Mouse (Mus musculus): ENCODE results near the gene Mthfsl. TPM values are rescaled to one million over a fixed set of nuclear protein-coding genes. Genes with fewer than 3 reads are reported as not detected.
"Not testable (repeated sequence)": the region's sequence is repeated elsewhere in the genome, so short reads cannot be mapped to it uniquely, and the experiment has no call there.

Mthfsl gene
- polyA plus RNA-seq, 1 experiment from 2014 or later: 39.0 TPM

DNA sequence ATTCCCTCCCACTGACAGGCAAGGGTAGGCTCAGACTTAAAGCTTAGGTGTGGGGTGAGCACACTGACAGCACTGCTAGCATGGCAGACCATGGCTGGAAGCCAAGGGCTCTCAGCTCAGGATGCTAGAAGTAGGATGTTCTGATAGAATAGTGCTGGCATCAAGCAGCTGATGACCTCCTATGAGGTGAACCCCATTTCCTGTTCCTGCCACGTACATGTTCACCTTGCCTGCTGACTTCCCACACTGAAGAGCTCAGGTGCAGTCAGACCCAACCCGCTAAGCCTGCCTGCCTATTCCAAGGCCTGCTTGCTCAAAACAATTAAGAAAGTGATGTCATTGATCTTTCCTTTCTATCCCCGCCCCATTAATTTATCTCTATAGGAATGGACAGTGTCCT is 30.6 kb downstream of the Mthfsl start:
- H3K9me3 ChIP-seq (ENCODE audit: control insufficient read depth, low read length); H3K9ac ChIP-seq (ENCODE audit: low read length); H3K4me1 ChIP-seq (ENCODE audit: control insufficient read depth in 2 of 2, insufficient read depth in 2 of 2, low read length in 2 of 2); H3K27ac ChIP-seq (replicated peaks in 1 of 2; ENCODE audit: control insufficient read depth in 1 of 2, insufficient read depth in 1 of 2, low read depth in 2 of 2, low read length in 2 of 2); H3K27me3 ChIP-seq (ENCODE audit: control insufficient read depth, insufficient read depth, low read length); H3K36me3 ChIP-seq (ENCODE audit: control insufficient read depth, insufficient read depth, low read length); H3K4me2 ChIP-seq (ENCODE audit: low read length); ATAC-seq (ENCODE audit: insufficient number of reproducible peaks, insufficient read depth, low FRiP score, low read depth); H3K4me3 ChIP-seq (ENCODE audit: control insufficient read depth in 1 of 2, insufficient read depth in 1 of 2, low read depth in 1 of 2, low read length in 2 of 2): not testable (repeated sequence)
- 78% methylated on average over 2 of the region's 3 CpGs for WGBS

DNA sequence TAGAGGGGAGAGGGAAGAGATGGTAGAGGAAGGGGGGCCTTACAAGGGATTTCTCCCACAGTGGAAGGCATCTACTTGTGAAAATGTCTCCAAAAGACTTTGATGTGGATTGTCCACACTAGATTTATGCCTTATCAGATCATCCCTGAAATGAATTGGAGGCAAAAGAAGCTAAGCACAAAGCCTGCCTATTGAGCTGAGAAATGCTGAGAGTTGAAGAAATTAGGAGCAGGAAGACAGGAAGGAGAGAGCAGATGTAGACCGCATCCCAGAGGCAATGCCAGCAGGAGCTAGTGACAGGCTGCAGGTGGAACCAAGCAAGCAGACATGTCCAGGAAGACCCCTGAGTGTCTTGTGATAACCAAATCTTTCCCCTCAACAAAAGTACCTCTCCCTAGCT is 33.4 kb downstream of the Mthfsl start:
- H3K9me3 ChIP-seq (ENCODE audit: control insufficient read depth, low read length); H3K4me3 ChIP-seq (ENCODE audit: control insufficient read depth in 1 of 2, insufficient read depth in 1 of 2, low read depth in 1 of 2, low read length in 2 of 2); ATAC-seq (ENCODE audit: insufficient number of reproducible peaks, insufficient read depth, low FRiP score, low read depth); H3K9ac ChIP-seq (ENCODE audit: low read length); H3K36me3 ChIP-seq (ENCODE audit: control insufficient read depth, insufficient read depth, low read length); H3K27me3 ChIP-seq (ENCODE audit: control insufficient read depth, insufficient read depth, low read length); H3K27ac ChIP-seq (replicated peaks in 1 of 2; ENCODE audit: control insufficient read depth in 1 of 2, insufficient read depth in 1 of 2, low read depth in 2 of 2, low read length in 2 of 2); H3K4me2 ChIP-seq (ENCODE audit: low read length); H3K4me1 ChIP-seq (ENCODE audit: control insufficient read depth in 2 of 2, insufficient read depth in 2 of 2, low read length in 2 of 2): not testable (repeated sequence)
- 79% methylated on average over 1 of the region's 1 CpGs for WGBS

DNA sequence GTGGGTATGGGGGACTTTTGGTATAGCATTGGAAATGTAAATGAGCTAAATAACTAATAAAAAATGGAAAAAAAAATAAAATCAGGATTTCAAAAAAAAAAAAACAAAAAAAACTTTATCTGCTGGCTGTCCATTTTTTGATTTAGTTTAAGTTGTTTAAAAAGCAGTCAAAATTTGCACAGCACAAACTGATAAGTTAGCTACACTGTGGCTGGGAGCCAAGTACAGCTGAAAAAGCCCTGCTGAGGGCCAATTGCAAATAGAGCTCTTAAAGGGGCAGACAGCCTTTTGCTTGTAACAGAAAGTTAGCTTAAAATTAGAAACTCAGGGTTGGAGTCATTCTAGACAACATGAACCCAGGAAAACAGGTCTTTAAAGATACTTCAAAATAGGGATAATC is 61.8 kb downstream of the Mthfsl start:
- not testable (repeated sequence) for H3K9ac ChIP-seq (ENCODE audit: low read length); ATAC-seq (ENCODE audit: insufficient number of reproducible peaks, insufficient read depth, low FRiP score, low read depth)

DNA sequence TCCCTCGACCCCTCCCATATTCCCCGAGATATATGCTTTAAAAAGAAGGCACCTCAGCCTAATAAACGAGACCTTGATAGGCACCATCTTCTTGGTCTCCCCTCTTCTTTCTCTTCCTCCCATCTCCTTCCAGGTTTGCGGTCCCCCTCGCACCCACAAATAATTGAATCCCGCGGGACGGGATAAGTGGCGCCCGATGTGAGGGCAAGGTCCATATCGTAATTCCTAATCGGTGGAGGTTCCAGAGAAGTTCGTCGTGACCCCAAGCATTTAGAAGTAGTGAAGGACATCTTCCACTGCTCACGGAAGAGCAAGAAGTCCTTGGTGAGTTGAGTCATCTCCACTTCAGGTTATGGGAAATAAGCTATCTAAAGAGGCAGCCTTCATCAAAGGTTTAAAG is 69.4 kb downstream of the Mthfsl start:
- H3K9me3 ChIP-seq (ENCODE audit: control insufficient read depth, low read length); H3K4me2 ChIP-seq (ENCODE audit: low read length); H3K36me3 ChIP-seq (ENCODE audit: control insufficient read depth, insufficient read depth, low read length); H3K4me3 ChIP-seq (ENCODE audit: control insufficient read depth in 1 of 2, insufficient read depth in 1 of 2, low read depth in 1 of 2, low read length in 2 of 2); ATAC-seq (ENCODE audit: insufficient number of reproducible peaks, insufficient read depth, low FRiP score, low read depth); H3K4me1 ChIP-seq (ENCODE audit: control insufficient read depth in 2 of 2, insufficient read depth in 2 of 2, low read length in 2 of 2); H3K27me3 ChIP-seq (ENCODE audit: control insufficient read depth, insufficient read depth, low read length); H3K27ac ChIP-seq (replicated peaks in 1 of 2; ENCODE audit: control insufficient read depth in 1 of 2, insufficient read depth in 1 of 2, low read depth in 2 of 2, low read length in 2 of 2); H3K9ac ChIP-seq (ENCODE audit: low read length): not testable (repeated sequence)
- 91% methylated on average over 11 of the region's 15 CpGs for WGBS

More for the DNA sequence above, 61.8 kb downstream of the Mthfsl start:
- not testable (repeated sequence) for H3K4me2 ChIP-seq (ENCODE audit: low read length); H3K4me3 ChIP-seq (ENCODE audit: control insufficient read depth in 1 of 2, insufficient read depth in 1 of 2, low read depth in 1 of 2, low read length in 2 of 2); H3K4me1 ChIP-seq (ENCODE audit: control insufficient read depth in 2 of 2, insufficient read depth in 2 of 2, low read length in 2 of 2); H3K27ac ChIP-seq (replicated peaks in 1 of 2; ENCODE audit: control insufficient read depth in 1 of 2, insufficient read depth in 1 of 2, low read depth in 2 of 2, low read length in 2 of 2); H3K9me3 ChIP-seq (ENCODE audit: control insufficient read depth, low read length); H3K27me3 ChIP-seq (ENCODE audit: control insufficient read depth, insufficient read depth, low read length); H3K36me3 ChIP-seq (ENCODE audit: control insufficient read depth, insufficient read depth, low read length)

Other genes with a start within 250 kb of the Mthfsl start
- gene Syncrip, start 237.7 kb downstream of the Mthfsl start, polyA plus RNA-seq (2014; fragmentation: Nextera tagmentation; extraction: Ambion mirVana): 50.8 and 60.3 TPM in 2 replicates
- 8.5 and 9.6 TPM in 2 replicates for gene Zfp949, start 172.3 kb downstream of the Mthfsl start, polyA plus RNA-seq (2014; fragmentation: Nextera tagmentation; extraction: Ambion mirVana)
- gene Trim43a, start 139.4 kb downstream of the Mthfsl start, polyA plus RNA-seq (2014; fragmentation: Nextera tagmentation; extraction: Ambion mirVana): 0.09 and 0.22 TPM in 2 replicates
- gene Bcl2a1d, start 11.6 kb upstream of the Mthfsl start, polyA plus RNA-seq (2014; fragmentation: Nextera tagmentation; extraction: Ambion mirVana): 0.39 TPM in 1 of 2 replicates, not detected in the other
- 0.15 TPM in 1 of 2 replicates, not detected in the other for gene Trim43c, start 118.9 kb upstream of the Mthfsl start, polyA plus RNA-seq (2014; fragmentation: Nextera tagmentation; extraction: Ambion mirVana)
- gene Bcl2a1a, start 236.6 kb upstream of the Mthfsl start, polyA plus RNA-seq (2014; fragmentation: Nextera tagmentation; extraction: Ambion mirVana): 0.49 TPM in 1 of 2 replicates, not detected in the other

Data from heart, embryonic 14.5 days (tissue).